Mouse (Mus musculus) B cell, adult 2 months (primary cell): Measurements from ENCODE around the gene H2afv.
"Not testable (repeated sequence)": the region's sequence is repeated elsewhere in the genome, so short reads cannot be mapped to it uniquely, and the experiment has no call there.

Experiments
- DNase-seq, 2 experiments: peaks; one replicate each; pipeline ENCODE4 v3.0.0; 2022

Gene H2afv

DNA sequence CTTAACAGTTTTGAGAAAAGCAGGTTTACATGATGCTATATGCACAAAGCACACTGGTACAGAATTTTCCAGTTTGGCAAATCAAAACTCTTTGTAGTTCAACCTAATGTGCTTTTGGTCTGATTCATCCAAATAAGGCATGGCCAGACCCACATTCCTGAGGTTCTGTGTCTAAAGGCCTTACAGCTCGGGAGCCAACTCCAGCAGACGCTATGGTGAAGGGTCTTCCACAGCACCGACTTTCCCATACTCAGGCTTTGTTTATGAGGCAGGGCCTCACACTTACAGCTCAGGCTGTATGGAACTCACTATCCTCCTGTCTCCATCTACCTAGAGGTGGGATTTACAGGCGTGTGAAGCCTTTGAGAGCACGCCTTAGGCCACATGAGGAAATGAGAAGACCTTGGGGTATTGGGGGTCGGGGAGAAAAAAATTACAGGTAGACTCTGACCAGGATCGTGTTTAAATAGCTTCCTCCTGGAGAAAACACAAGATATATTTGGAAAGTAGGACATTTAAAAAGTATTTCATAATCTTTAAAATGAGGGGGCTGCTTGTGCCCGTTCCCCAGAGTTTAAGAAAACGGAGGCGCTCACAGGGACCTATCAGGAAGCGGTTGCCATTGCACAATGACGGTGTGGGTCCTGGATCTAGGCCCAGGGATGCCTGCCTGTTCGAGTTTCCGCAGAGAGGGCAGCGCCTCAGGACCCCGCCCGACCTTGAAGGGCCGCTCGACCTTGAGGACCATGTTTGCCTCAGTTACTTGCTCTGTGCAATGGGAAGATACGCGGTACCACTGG lies 29.3 kb downstream of the H2afv start, which contains the start of gene Ppia:
Ppia (plus strand) TSS at position 693 of the 800 bp plus-strand sequence.
- DNase-seq, result peak; percentile 20 to 24

DNA sequence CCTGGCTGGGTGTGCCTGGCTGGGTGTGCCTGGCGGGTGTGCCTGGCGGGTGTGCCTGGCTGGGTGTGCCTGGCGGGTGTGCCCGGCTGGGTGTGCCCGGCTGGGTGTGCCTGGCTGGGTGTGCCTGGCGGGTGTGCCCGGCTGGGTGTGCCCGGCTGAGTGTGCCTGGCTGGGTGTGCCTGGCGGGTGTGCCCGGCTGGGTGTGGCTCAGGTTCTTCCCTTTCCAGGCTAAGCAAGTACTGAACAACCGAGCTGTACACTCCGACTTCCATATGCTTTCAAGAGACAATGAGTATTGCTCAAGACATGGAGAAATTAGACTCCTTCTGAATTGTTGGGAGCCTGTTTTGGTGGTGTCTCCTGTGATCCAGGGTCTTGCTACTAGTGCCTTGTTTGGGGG lies 31.0 kb downstream of the H2afv start:
- no peak for DNase-seq

DNA sequence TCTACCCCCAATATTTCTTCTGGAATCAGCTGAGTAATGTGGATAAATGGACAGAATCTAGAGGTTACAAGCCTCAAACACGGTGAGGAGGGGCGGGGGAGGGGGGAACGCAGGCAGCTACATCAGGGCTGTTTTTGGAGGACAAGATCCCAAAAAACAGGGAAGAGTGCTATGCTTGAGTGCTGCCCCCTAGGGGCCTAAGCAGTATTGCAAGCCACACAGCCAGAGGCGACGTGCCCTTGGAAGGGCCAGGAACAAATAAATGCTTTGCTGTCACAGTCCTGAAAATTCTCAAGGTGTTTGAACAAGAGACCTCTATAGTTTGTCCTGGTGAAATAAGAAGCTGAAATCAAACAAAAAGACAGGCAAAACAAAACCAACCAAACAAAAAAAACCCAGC lies 32.6 kb downstream of the H2afv start:
- DNase-seq, result peak; percentile 82 to 84

DNA sequence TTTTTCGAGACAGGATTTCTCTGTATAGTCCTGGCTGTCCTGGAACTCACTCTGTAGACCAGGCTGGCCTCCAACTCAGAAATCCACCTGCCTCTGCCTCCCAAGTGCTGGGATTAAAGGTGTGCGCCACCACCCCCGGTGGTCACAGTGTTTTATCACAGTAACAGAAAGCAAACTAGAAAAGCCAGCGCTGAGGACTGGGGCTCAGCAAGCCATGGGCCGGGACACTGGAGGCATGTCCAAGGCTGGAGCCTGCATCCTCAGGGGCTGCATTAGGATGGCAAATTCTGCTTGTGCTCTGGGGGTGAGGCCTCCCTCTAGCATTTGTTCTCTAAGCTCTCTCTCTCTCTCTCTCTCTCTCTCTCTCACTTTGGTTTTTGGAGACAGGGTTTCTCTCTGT lies 33.5 kb downstream of the H2afv start:
- DNase-seq, result not testable (repeated sequence)

DNA sequence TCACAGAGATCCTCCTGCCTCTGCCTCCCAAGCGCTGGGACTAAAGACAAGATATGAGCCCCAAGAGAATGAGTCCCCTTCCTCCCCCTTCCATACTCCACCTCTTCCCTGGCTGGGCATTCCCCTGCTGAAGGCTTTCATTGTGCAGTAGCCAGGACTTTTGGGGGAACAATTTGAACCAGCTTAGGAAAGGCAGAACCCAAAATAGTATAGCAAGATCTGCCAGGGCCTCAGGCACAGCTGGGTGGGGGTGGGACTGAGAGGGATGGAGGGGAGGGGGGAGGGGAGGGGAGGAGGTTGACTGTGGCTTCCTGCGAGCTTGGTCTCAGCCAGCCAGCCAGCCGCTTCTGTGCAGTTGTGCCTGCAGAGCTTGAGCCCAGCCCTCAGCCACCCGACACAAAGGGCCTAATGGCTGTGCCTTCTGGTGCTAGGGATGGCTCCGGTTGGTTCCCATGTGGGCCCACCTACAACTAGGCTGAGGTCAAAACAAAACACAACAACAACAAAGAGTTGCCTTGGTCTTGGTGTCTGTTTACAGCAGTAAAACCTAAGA lies 34.1 kb downstream of the H2afv start:
- DNase-seq, result no peak

DNA sequence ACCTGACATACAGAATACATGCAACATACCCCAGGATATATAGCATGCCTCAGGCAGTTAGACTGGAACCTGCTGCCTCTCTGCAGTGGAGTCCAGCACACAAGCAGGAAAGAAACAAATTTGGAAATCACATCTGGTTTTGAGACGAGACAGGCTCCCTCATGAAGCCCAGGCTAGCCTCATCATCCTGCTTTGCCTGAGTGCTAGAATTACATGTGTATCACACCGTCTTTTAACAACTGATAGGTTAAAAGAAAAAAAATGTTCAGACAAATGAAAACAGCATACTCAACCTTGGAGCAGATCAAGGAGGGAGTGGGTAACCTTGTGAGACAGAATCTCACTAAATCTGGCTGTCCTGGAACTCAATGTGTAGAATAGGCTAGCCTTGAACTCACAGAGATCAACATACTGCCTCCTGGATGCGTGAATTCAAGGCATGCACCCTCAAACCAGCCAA lies 37.1 kb downstream of the H2afv start:
- DNase-seq, result no peak

DNA sequence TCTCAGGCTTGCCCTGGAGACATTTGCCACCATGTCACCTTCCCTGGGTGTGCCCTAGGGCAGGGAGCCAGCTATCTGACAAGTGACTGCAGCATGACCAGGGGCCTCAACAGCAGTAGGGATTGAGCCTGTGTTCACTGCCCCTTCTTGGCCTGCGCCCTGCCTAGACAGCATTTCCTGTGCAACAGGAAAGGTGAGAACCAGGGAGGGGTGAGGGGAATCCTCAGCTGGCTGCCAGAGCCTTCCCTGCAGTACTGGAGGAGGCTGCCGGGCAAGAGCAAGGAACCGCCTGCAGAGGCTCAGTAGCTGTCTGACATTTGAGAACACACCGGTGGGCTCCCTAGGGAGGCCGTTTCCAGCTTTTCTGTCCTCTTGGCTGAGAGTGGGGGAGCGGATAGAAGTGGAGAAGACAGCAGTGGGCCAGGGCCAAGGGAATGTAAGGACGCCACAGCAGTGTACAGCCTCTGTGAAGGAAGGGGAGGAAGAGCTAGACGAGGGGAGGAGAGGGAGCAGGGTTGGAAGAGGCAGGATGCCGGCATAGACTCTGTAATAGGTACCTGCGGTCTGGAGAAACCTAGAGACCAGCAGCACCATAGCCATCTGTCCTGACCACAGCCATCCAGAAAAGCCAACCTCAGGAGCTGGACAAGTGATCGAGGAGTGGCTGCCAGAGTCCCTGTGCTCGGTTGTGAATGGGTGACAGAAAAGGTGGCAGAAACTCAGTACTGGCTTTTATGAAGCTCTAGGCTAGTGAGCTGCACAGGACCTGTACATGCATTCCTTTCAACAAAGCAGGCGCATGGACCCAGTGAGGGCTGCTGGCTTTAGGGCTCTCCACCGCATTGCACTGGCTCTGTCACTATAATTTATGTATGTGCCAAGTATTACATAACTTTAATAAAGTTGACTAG lies 37.7 kb downstream of the H2afv start:
- DNase-seq, result no peak

DNA sequence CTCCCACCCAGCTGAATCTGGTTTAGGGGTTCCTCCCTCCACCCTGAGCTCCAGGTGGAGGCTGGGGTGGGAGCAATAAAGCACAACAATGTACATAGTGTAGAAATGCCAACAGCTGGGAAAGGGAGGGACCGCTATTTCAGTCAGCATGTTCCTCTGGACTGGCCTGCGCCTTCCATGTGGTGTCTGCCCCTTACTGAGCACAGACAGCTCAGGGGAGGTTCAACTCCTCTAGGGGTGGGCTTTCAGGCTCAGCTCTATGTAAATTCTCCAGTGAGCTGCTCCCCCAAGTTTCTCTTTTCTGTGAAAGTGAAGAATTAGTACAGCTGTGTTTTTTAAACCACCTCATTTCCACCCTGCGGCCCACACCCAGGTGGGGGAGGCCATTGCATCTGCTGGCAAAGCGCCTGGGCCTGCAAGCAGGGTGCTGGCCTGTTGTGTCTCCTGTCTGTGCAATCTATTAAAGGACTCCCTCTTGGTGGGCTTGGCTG lies 38.6 kb downstream of the H2afv start:
- no peak for DNase-seq

DNA sequence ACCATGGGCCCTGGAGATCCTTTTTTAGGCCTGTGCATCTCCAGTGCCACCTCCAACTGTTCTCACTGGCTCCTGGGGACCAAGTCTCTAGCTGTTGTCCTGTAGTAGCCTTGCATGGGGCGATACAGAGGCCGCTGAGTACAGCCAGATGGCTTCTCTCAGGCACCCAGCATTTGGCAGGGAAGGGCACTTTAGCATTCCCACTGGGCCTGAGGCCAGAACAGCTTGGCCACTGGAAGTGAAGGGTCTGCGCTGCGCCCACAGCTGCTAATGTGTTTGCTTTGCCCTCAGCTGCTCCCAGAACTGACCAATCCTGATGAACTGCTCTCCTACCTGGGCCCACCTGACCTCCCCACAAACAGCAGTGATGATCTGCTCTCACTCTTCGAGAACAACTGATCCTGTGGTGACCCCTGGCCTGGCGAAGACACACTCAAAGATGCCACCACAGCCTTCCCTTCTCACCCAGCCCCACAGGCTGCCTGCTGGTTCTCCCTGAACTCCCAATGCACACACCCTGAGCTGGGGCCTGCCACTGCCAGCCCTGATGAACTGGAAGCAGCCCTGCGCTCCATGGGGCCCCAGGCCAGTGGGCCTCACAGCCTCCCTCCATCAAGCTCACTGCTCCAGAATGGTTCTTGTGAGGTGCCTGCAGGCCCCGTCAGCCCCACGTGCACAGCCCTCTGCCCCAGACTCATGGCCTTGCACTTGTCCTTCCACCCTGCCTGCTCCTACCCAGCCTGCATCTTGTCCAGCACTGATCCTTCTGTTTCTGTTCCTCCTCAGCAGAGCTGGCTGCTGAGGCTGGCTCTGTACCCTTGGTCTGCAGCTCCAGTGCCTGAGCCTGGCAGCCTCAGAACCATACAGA lies 39.3 kb downstream of the H2afv start:
- DNase-seq, result no peak

DNA sequence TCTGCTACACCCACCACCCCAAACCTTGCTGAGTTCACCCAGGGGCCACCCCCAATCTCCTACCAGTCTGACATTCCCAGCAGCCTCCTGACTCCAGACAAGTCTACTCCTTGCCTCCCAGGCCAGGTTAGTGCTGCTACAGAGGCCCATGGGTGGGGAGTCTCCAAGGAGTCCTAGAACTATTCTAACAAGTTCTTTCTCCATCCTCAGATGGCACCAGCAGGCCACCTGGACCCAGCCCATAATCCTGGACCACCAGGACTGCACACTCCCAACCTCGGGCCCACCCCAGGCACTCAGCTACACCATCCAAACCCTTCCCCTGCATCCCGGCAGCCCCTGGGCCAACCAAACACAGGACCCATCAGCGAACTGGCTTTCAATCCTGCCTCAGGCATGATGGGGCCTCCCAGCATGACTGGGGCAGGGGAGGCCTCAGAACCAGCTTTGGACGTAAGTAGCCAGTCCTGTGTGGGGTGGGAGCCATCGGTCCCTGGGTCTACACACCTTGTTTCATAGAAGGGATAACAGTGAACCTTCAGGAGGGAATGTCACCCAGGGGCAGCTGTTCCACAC lies 40.3 kb downstream of the H2afv start:
- DNase-seq, result no peak

DNA sequence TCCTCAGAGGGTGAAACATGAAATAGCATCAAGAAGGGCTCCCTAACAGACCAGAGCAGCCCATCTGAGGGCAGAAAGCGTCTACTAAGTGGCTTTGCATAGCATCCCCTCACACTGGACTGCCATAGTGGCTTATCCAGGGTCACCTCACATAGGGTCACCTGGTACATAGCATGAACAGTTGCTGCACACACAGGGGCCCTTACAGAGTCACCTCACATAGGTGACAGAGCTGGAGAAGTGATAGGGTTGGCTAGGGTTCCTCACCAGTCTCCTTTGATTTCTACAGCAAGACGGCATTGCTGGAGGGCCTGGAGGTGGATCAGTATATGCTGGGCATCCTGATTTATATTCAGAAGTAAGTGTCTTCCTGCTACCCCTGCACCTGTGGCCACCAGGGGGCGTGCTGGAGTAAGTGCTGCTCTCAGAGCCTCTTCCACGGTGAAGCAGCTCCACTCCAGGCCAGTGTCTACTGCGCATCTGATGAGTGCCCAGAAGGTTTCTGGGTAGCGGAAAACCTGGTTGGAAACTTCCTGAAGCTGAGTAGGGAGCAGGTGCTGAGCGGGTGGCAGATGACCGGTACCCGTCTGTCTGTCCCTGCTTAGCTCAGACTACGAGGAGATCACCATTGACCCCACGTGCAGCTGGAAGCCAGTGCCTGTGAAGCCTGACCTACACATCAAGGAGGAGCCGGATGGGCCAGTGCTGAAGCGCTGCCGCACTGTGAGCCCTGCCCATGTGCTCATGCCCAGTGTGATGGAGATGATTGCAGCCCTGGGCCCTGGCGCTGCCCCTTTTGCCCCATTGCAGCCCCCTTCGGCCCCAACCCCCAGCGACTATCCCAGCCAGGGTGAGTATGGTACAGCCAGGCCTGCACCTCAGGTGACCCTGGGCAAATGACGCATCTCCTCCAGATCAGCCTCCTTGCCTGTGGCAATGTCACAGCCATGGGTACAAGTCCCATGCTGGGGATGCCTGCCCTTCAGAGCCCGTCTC lies 41.4 kb downstream of the H2afv start:
- peak; percentile 94 for DNase-seq

DNA sequence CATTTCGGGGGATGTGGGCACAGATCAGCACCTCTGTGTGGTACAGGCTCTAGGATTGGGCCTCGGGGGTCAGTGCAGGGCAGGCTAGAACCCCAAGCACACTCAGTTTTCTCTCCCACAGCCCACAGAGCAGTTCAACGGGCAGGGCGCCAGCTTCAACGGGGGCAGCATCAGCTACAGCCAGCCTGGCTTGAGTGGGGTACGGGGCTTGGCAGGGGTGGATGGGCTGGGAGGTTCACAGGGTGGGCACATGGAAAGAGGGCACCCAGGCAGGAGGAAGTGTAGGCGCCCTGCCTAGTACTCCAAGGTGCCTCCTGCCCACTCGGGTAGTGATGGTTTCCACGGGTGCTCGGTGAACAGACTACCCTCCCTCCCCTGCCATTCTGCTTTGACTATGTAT lies 46.1 kb downstream of the H2afv start:
- no peak for DNase-seq

DNA sequence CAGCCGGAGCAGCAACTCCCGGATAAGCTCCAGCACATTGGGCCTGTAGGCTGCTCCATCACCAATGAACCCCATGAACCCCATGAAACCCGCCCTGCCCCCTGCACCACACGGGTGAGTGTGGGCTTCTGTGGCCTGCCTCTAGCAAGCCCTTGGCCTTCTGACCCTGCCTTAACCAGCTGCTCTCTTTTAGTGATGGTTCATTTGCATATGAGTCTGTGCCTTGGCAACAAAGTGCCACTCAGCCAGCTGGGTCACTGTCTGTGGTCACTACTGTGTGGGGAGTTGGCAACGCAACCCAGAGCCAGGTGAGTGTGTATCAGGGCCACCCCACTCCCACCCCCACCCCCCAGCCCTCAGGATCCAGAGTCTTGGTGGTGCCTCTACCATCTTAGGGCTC lies 48.7 kb downstream of the H2afv start:
- no peak for DNase-seq

DNA sequence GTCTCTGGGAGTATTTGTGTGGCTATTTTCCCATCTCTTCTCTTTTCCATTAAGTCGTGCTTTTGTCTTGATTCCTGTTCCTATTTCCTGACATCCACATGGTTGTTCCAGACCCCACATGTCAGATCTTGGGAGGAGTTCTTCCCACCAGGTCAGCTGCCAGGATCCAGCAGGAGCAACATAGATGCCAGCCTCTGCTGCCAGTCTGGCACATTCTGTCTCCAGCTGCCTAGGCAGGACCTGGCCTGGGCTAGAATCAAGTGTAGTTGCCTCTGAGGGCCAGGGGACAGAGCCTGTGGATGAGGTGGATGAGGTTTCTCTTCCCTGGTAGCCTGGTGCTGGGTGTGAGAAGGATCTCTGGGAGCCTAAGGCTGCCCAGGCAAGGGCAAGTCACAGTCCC lies 50.4 kb downstream of the H2afv start:
- no peak for DNase-seq

DNA sequence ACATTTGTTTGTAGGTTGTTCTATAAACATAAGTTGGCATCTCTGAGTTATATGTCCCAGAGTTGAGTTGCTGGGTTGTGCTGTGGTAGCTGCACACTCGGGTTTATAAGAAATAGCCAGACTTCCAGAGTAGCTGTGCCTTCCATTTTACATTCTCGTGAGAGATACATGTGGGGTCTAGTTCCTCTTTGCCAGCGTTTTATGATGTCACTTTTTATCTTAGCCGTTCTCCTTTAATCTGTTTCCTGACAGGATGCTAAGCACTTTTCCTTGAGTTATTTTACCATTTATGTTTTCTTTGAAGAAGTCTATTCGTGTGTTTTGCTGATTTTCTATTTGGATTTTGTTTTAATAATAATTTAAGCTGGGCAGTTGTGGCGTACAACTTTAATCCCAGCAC lies 51.4 kb downstream of the H2afv start:
- no peak for DNase-seq

DNA sequence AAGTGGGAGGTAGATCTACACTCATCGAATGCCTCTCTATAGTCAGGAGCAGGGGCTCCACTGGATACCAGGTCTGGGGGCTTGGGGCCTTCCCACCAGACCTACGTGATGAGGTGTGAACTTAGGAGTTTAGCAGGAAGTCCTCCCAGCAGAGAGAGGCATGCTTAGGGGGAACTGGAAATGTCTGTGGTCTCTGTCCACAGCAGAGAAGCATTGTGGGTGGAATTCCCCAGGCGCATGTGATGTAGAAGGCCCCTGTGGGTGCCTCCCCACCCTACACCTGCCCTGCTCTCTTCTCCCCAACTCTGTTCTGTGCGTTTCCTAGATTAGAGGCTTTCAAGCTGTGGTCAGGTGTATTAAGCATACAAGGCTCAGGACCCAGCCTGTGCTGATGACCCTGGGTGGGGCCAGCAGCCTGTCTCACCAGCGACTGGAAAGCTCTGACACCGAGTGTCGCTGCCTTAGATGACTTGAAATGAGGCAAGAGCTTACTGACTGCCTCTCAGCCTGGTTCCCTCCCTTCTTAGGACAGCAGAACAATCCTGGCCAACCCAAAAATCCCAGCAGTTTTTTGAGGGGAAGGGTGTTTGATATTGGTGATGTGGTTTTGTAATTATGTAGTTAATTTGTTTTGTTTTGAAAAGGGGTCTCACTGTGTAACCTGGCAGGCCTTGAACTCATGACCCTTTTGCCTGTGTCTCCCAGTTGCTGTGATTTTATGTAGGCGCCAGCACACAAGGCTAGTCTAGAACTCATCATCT lies 52.5 kb downstream of the H2afv start:
- peak; percentile 82 to 86 for DNase-seq

DNA sequence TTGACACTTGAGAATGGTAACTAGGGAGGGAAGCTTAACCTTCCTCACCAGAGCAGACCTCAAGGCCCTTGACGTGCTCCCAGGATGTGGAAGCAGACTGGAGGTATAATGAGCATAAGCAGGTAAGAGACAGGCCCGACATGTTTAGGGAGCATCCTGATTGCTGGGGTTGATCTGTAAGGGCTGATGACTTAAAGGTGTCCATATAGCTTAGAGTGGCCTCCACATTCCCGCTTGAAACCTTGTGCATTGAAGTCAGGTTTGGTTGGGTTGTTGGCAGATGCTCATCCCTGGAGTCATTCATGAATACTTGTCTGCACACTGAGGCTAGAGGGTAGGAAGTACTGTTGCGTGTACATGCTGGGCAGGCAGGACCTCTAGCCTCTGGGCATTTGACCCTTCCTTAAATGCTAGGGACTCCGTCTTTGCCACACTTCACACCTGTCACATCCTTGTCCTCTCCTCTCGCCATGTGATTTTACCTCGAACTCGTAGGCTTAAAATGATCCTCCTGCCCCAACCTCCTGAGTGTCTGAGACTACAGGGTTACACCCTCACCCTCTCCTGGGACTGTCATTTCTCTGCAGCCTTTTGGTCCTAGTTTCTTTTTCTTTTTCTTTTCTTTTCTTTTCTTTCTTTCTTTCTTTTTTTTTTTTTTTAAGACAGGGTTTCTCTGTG lies 53.7 kb downstream of the H2afv start:
- DNase-seq, result no peak

DNA sequence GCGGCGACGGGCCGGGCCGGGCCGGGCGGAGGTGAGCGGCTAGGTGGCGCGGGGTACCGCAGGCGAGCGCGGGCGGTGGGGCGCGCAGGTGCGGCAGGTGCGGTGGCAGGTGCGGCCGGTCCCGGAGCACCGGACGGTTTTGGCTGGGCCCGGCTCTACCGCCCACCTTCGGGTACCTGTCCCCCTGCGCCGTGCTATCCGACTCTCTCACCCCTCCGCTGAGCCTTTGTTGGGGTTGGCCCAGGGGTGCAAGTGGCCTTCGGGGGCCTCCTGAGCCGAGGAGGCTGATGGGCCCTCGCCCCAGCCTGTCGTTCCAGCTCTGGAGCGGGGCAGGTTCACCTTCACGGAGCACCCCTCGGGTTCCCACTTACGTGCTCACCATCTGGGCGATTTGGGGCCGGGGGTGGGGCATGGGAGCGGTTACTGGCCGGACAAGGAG lies 54.7 kb downstream of the H2afv start:
- DNase-seq, result peak in 1 of 2 experiments; percentile 47
